Mouse (Mus musculus) stomach, embryonic 15.5 days (tissue): Measurements from ENCODE around the gene Upk3bl. TPM values are rescaled to one million over a fixed set of nuclear protein-coding genes. Genes with fewer than 3 reads are reported as not detected.
A peak's percentile ranks its signal among the peaks of the same experiment; 100 is the strongest.

Experiments used
- ATAC-seq: fragments of 200-750 bp; cut with Nextera tagmentation; 2 replicates; pipeline ENCODE4 v1.8.0; 2017; ENCODE audit warnings: low read depth, moderate number of reproducible peaks, moderate TSS enrichment; ENCODE audit not compliant: insufficient read depth, low FRiP score
- H3K27ac ChIP-seq: fragments of 300-500 bp; sonication (generic); 2 replicates; pipeline ENCODE4 v1.5.1; 2015; ENCODE audit warnings: mild to moderate bottlenecking, inconsistent platforms
- H3K27me3 ChIP-seq: fragments of 300-500 bp; sonication (generic); replicated peaks from 2 replicates; pipeline ENCODE4 v1.6.1; 2015; ENCODE audit warnings: inconsistent platforms
- H3K36me3 ChIP-seq: fragments of 300-500 bp; sonication (generic); 2 replicates; pipeline ENCODE4 v1.6.1; 2015; ENCODE audit warnings: inconsistent platforms
- H3K4me1 ChIP-seq: fragments of 300-500 bp; sonication (generic); 2 replicates; pipeline ENCODE4 v1.6.1; 2015; ENCODE audit warnings: inconsistent platforms
- H3K4me2 ChIP-seq: fragments of 300-500 bp; sonication (generic); 2 replicates; pipeline ENCODE4 v1.6.1; 2015; ENCODE audit warnings: mild to moderate bottlenecking, inconsistent platforms
- H3K4me3 ChIP-seq: fragments of 300-500 bp; sonication (generic); replicated peaks from 2 replicates; pipeline ENCODE4 v1.5.1; 2015; ENCODE audit warnings: inconsistent platforms
- H3K9ac ChIP-seq: fragments of 300-500 bp; sonication (generic); 2 replicates; pipeline ENCODE4 v1.6.1; 2015; ENCODE audit warnings: inconsistent platforms
- H3K9me3 ChIP-seq: fragments of 300-500 bp; sonication (generic); 2 replicates; pipeline ENCODE4 v1.6.1; 2016; ENCODE audit warnings: inconsistent platforms
- WGBS: fragments of 180-500 bp; shearing (Covaris S2); methylation state at CpG from one replicate; pipeline ENCODE4 v1.1.7; 2015; 5-methylcytosine and 5-hydroxymethylcytosine counted together
- polyA plus RNA-seq: library from polyadenylated mRNA; unstranded; fragments of >200 nt; fragmentation: Nextera tagmentation; extraction: Ambion mirVana; gene quantifications from 2 replicates; pipeline ENCODE4 v1.2.1, GENCODE M21; 2015

Upk3bl gene
- polyA plus RNA-seq, 1 experiment from 2014 or later: 117 TPM

- ATAC-seq: no peak
- no peak overlapping the region for H3K4me3 ChIP-seq
- 75% methylated on average over 11 of the region's 11 CpGs for WGBS
- H3K9ac ChIP-seq: no peak overlapping the region
- no peak overlapping the region for H3K27ac ChIP-seq
- no peaks in the 10 kb centered on the region for H3K4me1 ChIP-seq
- no peaks in the 10 kb centered on the region for H3K27me3 ChIP-seq
- H3K9me3 ChIP-seq: no peaks in the 10 kb centered on the region
- no peak overlapping the region for H3K4me2 ChIP-seq
- peaks cover 37% of the 10 kb centered on the region for H3K36me3 ChIP-seq
Measured at GRCm38 (mm10) chr5:136027612-136028311, 26.5 kb upstream of the Upk3bl start.

GRCm38 (mm10) chr5:136034868-136035267 is 19.4 kb upstream of the Upk3bl start:
- Histone ChIP-seq H3K27me3 (no peaks in the 10 kb centered on the region), H3K36me3 (peaks cover 16% of the 10 kb centered on the region), H3K9ac (no peak overlapping the region), H3K4me1 (0 out of 2 replicates have a peak, but pooled peaks cover 6% of the 10 kb centered on the region), H3K9me3 (no peaks in the 10 kb centered on the region), H3K27ac (no peak overlapping the region), H3K4me2 (no peak overlapping the region), H3K4me3 (no peak overlapping the region)
- 74% methylated on average over 4 of the region's 4 CpGs for WGBS
- no peak for ATAC-seq

DNA sequence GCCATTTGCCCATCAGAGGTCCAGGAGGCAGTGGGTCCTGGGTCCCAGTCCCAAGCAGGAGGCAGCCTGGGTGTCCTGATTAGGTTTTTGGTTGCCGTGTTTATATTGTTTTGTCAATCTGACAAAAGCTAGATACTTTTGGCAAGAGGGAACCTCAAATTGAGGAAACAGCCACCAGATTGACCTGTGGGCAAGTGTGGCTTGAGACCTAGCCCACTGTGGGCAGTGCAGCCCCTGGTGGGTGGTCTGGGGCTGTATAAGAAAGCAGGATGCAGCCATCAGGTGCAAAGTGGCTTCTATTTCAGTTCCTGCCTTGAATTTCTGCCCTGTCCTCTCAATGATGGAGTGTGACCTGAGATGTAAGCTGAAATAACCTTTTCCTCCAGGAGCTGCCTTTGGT is 19.0 kb upstream of the Upk3bl start:
- H3K9ac ChIP-seq: no peak overlapping the region
- H3K4me2 ChIP-seq: no peak overlapping the region
- H3K9me3 ChIP-seq: no peaks in the 10 kb centered on the region
- no peak overlapping the region for H3K4me3 ChIP-seq
- ATAC-seq: no peak
- no peak overlapping the region for H3K27ac ChIP-seq
- WGBS: 77% methylated on average over 1 of the region's 1 CpGs
- H3K4me1 ChIP-seq: 0 out of 2 replicates have a peak, but pooled peaks cover 6% of the 10 kb centered on the region
- peaks cover 12% of the 10 kb centered on the region for H3K36me3 ChIP-seq
- no peaks in the 10 kb centered on the region for H3K27me3 ChIP-seq

DNA sequence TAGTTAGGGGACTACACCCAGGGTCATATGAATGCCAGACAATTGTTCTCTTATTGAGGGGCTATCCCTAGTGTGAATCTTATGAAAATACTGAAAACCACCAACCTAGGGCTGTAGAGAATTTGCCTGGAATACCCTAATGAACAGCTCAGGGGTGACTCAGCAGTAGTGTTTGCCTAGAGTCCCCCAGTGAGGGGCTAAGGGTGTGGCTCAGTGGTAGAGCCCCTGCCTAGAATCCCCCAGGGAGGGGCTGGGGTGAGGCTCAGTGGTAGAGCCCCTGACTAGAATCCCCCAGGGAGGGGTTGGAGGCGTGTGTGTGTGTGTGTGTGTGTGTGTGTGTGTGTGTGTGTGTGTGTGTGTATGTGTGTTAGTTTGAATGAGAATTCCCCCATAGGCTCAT is 17.6 kb upstream of the Upk3bl start:
- Histone ChIP-seq H3K36me3 (peaks cover 9% of the 10 kb centered on the region; the same call in 1 of the 2 replicates), H3K27ac (no peak overlapping the region), H3K27me3 (no peaks in the 10 kb centered on the region), H3K9ac (no peak overlapping the region), H3K4me2 (no peak overlapping the region), H3K4me3 (no peak overlapping the region), H3K4me1 (0 out of 2 replicates have a peak, but pooled peaks cover 6% of the 10 kb centered on the region), H3K9me3 (no peaks in the 10 kb centered on the region)
- 78% methylated on average over 1 of the region's 1 CpGs for WGBS
- ATAC-seq: no peak

DNA sequence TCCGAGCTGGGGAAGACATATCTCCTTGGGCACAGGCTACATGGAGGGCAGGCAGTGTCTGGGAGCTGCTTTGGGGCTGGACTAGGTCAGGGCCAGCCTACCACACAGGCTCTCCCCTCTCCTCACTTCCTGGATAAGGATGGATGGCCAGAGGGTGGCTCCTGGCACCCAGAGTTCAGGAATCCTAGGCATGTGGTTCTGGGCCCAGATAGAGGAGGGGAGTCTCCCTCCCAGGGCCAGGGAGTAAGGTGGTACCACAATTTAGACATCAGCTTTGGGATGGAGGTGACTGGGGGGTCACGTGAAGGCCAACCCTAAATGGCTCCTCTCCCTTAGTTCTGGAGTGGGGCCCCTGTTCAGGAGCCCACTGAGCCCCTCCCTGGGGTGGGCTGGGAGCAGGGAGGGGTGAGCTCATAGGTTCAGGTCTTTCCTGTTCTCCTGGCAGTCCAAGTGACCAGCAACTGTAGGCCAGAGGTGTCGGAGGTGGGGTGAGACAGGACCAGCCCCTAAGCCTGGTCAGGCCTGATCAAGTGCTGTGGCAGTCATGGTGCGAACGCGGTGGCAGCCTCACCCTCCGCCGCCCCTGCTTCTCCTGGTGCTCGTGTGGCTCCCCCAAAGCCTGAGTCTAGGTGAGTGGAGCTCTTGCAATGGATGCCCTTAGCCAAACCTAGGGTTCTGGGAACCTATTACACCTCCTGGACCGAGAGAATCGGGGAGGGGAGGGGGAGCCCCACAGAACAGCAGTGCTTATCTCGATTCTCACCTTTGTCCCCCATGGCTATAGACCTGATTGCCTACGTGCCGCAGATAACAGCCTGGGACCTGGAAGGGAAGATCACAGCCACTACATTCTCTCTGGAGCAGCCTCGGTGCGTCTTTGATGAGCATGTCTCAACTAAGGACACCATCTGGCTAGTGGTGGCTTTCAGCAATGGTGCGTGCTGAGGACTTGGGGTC is 15.8 kb upstream of the Upk3bl start, which contains the start of gene Upk3b:
Upk3b (plus strand) TSS at position 239 of the 957 bp plus-strand sequence.
- H3K9me3 ChIP-seq: no peaks in the 10 kb centered on the region
- WGBS: 51% methylated on average over 17 of the region's 17 CpGs
- H3K9ac ChIP-seq: no peak within 1 kb of the TSS
- peak within 1 kb of the TSS; percentile 19; the same call in 1 of the 2 replicates for H3K4me2 ChIP-seq
- H3K4me1 ChIP-seq: 0 out of 2 replicates have a peak, but pooled peaks cover 6% of the 10 kb centered on the region
- H3K27ac ChIP-seq: peak within 1 kb of the TSS; percentile 16; the same call in 1 of the 2 replicates
- H3K27me3 ChIP-seq: no peaks in the 10 kb centered on the region
- ATAC-seq: peak; percentile 56
- no peaks in the 10 kb centered on the region for H3K36me3 ChIP-seq
- H3K4me3 ChIP-seq: peak within 1 kb of the TSS; percentile 4; the same call in 1 of the 2 replicates

- Histone ChIP-seq H3K4me1 (0 out of 2 replicates have a peak, but pooled peaks cover 6% of the 10 kb centered on the region), H3K27me3 (no peaks in the 10 kb centered on the region), H3K9me3 (no peaks in the 10 kb centered on the region), H3K36me3 (no peaks in the 10 kb centered on the region), H3K4me2 (0 out of 2 replicates have a peak overlapping the region, but pooled peaks have one; percentile 12), H3K27ac (no peak overlapping the region), H3K4me3 (no peak overlapping the region), H3K9ac (no peak overlapping the region)
- 36% methylated on average over 5 of the region's 5 CpGs for WGBS
- ATAC-seq: peak; percentile 40; the same call in 1 of the 2 replicates
Measured at GRCm38 (mm10) chr5:136040210-136040609, 14.1 kb upstream of the Upk3bl start.

GRCm38 (mm10) chr5:136041260-136041659 is 13.0 kb upstream of the Upk3bl start:
- 0 out of 2 replicates have a peak, but pooled peaks cover 9% of the 10 kb centered on the region for H3K4me1 ChIP-seq
- H3K27ac ChIP-seq: no peak overlapping the region
- no peak overlapping the region for H3K4me3 ChIP-seq
- H3K27me3 ChIP-seq: no peaks in the 10 kb centered on the region
- WGBS: 50% methylated on average over 2 of the region's 2 CpGs
- ATAC-seq: no peak
- no peaks in the 10 kb centered on the region for H3K36me3 ChIP-seq
- no peaks in the 10 kb centered on the region for H3K9me3 ChIP-seq
- H3K4me2 ChIP-seq: no peak overlapping the region
- H3K9ac ChIP-seq: no peak overlapping the region

DNA sequence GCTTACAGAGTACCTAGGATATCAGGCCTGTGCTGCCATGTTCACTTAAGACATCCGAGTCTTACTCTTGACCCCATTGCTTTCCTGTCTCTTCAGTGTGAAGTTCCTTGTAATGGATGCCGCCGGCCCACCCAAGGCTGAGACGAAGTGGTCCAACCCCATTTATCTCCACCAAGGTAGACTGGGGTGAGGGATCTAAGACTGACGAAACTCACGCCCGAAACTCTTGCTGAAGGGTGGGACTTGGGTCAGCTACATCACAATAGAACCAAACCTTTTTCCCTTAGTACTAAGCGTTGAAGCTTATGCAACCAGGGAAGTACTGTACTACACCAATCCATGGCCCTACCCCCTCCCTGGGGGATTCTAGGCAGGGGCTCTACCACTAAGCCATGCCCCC is 12.6 kb upstream of the Upk3bl start:
- no peaks in the 10 kb centered on the region for H3K9me3 ChIP-seq
- no peak overlapping the region for H3K4me3 ChIP-seq
- 0 out of 2 replicates have a peak, but pooled peaks cover 9% of the 10 kb centered on the region for H3K4me1 ChIP-seq
- no peak overlapping the region for H3K9ac ChIP-seq
- H3K27ac ChIP-seq: no peak overlapping the region
- H3K36me3 ChIP-seq: no peaks in the 10 kb centered on the region
- no peak for ATAC-seq
- H3K4me2 ChIP-seq: no peak overlapping the region
- WGBS: 90% methylated on average over 8 of the region's 8 CpGs
- no peaks in the 10 kb centered on the region for H3K27me3 ChIP-seq

- no peaks in the 10 kb centered on the region for H3K27me3 ChIP-seq
- H3K9me3 ChIP-seq: no peaks in the 10 kb centered on the region
- no peak overlapping the region for H3K27ac ChIP-seq
- no peak overlapping the region for H3K9ac ChIP-seq
- H3K4me2 ChIP-seq: no peak overlapping the region
- H3K36me3 ChIP-seq: no peaks in the 10 kb centered on the region
- ATAC-seq: no peak
- no peak overlapping the region for H3K4me3 ChIP-seq
- 66% methylated on average over 13 of the region's 13 CpGs for WGBS
- H3K4me1 ChIP-seq: 0 out of 2 replicates have a peak, but pooled peaks cover 4% of the 10 kb centered on the region
Measured at GRCm38 (mm10) chr5:136044865-136045264, 9.4 kb upstream of the Upk3bl start.

- H3K4me1 ChIP-seq: 0 out of 2 replicates have a peak, but pooled peaks cover 4% of the 10 kb centered on the region
- H3K27me3 ChIP-seq: no peaks in the 10 kb centered on the region
- H3K9ac ChIP-seq: no peak overlapping the region
- H3K4me3 ChIP-seq: no peak overlapping the region
- no peak for ATAC-seq
- no peaks in the 10 kb centered on the region for H3K36me3 ChIP-seq
- 35% methylated on average over 9 of the region's 9 CpGs for WGBS
- no peak overlapping the region for H3K27ac ChIP-seq
- H3K4me2 ChIP-seq: no peak overlapping the region
- no peaks in the 10 kb centered on the region for H3K9me3 ChIP-seq
Measured at GRCm38 (mm10) chr5:136045408-136045807, 8.9 kb upstream of the Upk3bl start.

DNA sequence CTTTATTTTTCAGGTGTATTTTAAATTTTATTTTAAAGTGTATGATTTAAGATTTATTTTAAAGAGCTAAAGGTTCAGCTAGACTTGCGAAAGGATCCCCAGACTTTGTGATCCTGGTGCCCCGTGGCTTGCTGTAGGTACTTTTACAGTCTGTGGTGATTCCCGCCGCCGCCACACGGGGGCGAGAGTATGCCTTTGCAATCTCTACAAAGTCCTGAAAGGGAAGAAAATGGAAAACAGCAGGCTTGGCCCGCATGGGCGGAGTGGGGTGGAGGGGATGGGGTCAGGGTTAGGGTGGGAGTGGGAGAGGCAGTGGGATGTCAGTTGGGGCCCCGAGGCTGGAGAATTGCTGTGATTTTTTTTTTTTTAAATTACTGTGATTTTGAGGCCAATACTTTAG is 8.3 kb upstream of the Upk3bl start:
- Histone ChIP-seq H3K27ac (no peak overlapping the region), H3K27me3 (no peaks in the 10 kb centered on the region), H3K4me3 (no peak overlapping the region), H3K9me3 (no peaks in the 10 kb centered on the region), H3K9ac (no peak overlapping the region), H3K4me1 (0 out of 2 replicates have a peak, but pooled peaks cover 4% of the 10 kb centered on the region), H3K4me2 (no peak overlapping the region), H3K36me3 (no peaks in the 10 kb centered on the region)
- no peak for ATAC-seq
- WGBS: 3% methylated on average over 10 of the region's 10 CpGs
